Mouse (Mus musculus) ES-E14 (cell line): ENCODE results near the gene Sycn. TPM values are rescaled to one million over a fixed set of nuclear protein-coding genes. Genes with fewer than 3 reads are reported as not detected.

Experiments used
- DNase-seq: peaks from one replicate; pipeline ENCODE4 v3.0.0-alpha.2; 2013; ENCODE audit warnings: low read depth, low spot score
- H3K27ac ChIP-seq: 2 replicates; pipeline ENCODE4 v1.5.1; 2012; ENCODE audit warnings: low read depth, mild to moderate bottlenecking, low read length, moderate library complexity, mixed read lengths; ENCODE audit not compliant: poor library complexity, insufficient read depth, severe bottlenecking
- H3K36me3 ChIP-seq: 2 replicates; pipeline ENCODE4 v1.6.1; 2012; ENCODE audit warnings: mild to moderate bottlenecking, low read length, moderate library complexity, mixed read lengths; ENCODE audit not compliant: control insufficient read depth, poor library complexity, insufficient read depth, severe bottlenecking
- H3K4me1 ChIP-seq, 2 experiments: fragments of 150-350 bp in 1 of 2; sonication (generic) in 1 of 2; 2 replicates each; pipeline ENCODE4 v1.6.1; 2012; ENCODE audit warnings: low read length in 2 of 2, mild to moderate bottlenecking in 1 of 2, mixed read lengths in 1 of 2; ENCODE audit not compliant: control insufficient read depth in 2 of 2, insufficient read depth in 2 of 2, poor library complexity in 1 of 2
- H3K4me3 ChIP-seq, 2 experiments: fragments of 150-350 bp in 1 of 2; sonication (generic) in 1 of 2; 2 replicates each; pipeline ENCODE4 v1.5.1; 2012; ENCODE audit warnings: low read length in 2 of 2, low read depth in 1 of 2, mild to moderate bottlenecking in 1 of 2, mixed read lengths in 1 of 2; ENCODE audit not compliant: insufficient read depth in 1 of 2, poor library complexity in 1 of 2, severe bottlenecking in 1 of 2
- H3K9ac ChIP-seq: 2 replicates; pipeline ENCODE4 v1.6.1; 2012; ENCODE audit warnings: low read depth, mild to moderate bottlenecking, low read length, mixed read lengths; ENCODE audit not compliant: poor library complexity, insufficient read depth, severe bottlenecking
- H3K9me3 ChIP-seq: fragments of 150-350 bp; sonication (generic); 2 replicates; pipeline ENCODE4 v1.6.1; 2012; ENCODE audit warnings: low read depth, mild to moderate bottlenecking, low read length; ENCODE audit not compliant: control insufficient read depth, insufficient read depth
- CHD2 ChIP-seq: IDR thresholded peaks from 2 replicates; pipeline ENCODE4 v1.6.1; 2014; ENCODE audit warnings: mild to moderate bottlenecking, low read depth, low read length, inconsistent platforms
- HCFC1 ChIP-seq: IDR thresholded peaks from 2 replicates; pipeline ENCODE4 v1.6.1; 2012; ENCODE audit warnings: low read length, inconsistent platforms, borderline replicate concordance; ENCODE audit not compliant: insufficient read depth
- MAFK ChIP-seq: IDR thresholded peaks from 2 replicates; pipeline ENCODE4 v1.6.1; 2014; ENCODE audit warnings: mild to moderate bottlenecking, low read depth, low read length, inconsistent platforms; ENCODE audit not compliant: insufficient read depth
- ZC3H11A ChIP-seq: IDR thresholded peaks from 2 replicates; pipeline ENCODE4 v1.6.1; 2012; ENCODE audit warnings: low read depth, mild to moderate bottlenecking, inconsistent platforms, low read length, borderline replicate concordance
- ZNF384 ChIP-seq: IDR thresholded peaks from 2 replicates; pipeline ENCODE4 v1.6.1; 2012; ENCODE audit warnings: low read depth, low read length, inconsistent platforms
- in situ Hi-C, 2 experiments: fragments of 600-800 bp; cut with MboI; formaldehyde crosslinking; loops; one replicate each; pipeline ENCODE4 v1.15.1; 2025; ENCODE audit warnings: low sequenced_read_pairs in 2 of 2, inconsistent platforms in 1 of 2; ENCODE audit not compliant: unreplicated experiment in 2 of 2
- total RNA-seq: library from RNA; depleted of rRNA; stranded (reverse); fragments of 300-350 nt; gene quantifications from 2 replicates; pipeline ENCODE4 v1.2.3, GENCODE M21; 2012

Gene Sycn
- total RNA-seq, 1 experiment, result not detected

GRCm38 (mm10) chr7:28544051-28544601, 3.4 kb downstream of the Sycn start:
- in situ Hi-C loops, result no loop called here
- no peak overlapping the region for H3K27ac ChIP-seq
- peaks cover 2 to 20% of the 10 kb centered on the region in 2 experiments; a peak in 2 of 4 replicates for H3K4me1 ChIP-seq
- TF ChIP-seq ZNF384 (no peak), HCFC1 (no peak), CHD2 (no peak), ZC3H11A (no peak), MAFK (no peak)
- no peaks in the 10 kb centered on the region for H3K36me3 ChIP-seq
- H3K4me3 ChIP-seq, result peak overlapping the region; percentile 35 to 48; a peak in 3 of 4 replicates
- no peaks in the 10 kb centered on the region for H3K9me3 ChIP-seq
- H3K9ac ChIP-seq, result peak overlapping the region; percentile 10; the same call in 1 of the 2 replicates
- DNase-seq, result no peak

GRCm38 (mm10) chr7:28545048-28545890, 4.6 kb downstream of the Sycn start:
- TF ChIP-seq MAFK (no peak), HCFC1 (no peak), CHD2 (no peak), ZNF384 (peak; percentile 91)
- Histone ChIP-seq H3K9me3 (no peaks in the 10 kb centered on the region), H3K4me3 (no peak overlapping the region), H3K4me1 (peaks cover 2 to 20% of the 10 kb centered on the region in 2 experiments; a peak in 2 of 4 replicates), H3K36me3 (no peaks in the 10 kb centered on the region), H3K27ac (no peak overlapping the region), H3K9ac (no peak overlapping the region)
- DNase-seq, result peak; percentile 38
- in situ Hi-C loops, result no loop called here

GRCm38 (mm10) chr7:28545891-28546210, 5.2 kb downstream of the Sycn start:
- Histone ChIP-seq H3K4me3 (no peak overlapping the region), H3K27ac (no peak overlapping the region), H3K9me3 (no peaks in the 10 kb centered on the region), H3K36me3 (no peaks in the 10 kb centered on the region), H3K4me1 (peaks cover 2 to 20% of the 10 kb centered on the region in 2 experiments; a peak in 2 of 4 replicates), H3K9ac (no peak overlapping the region)
- DNase-seq, result no peak
- no peak for TF ChIP-seq ZC3H11A
- no peak for TF ChIP-seq ZNF384
- no peak for TF ChIP-seq MAFK
- no peak for TF ChIP-seq HCFC1
- no peak for TF ChIP-seq CHD2
- in situ Hi-C loops, result no loop called here

GRCm38 (mm10) chr7:28546649-28547048, 6.0 kb downstream of the Sycn start:
- peaks cover 2 to 20% of the 10 kb centered on the region in 2 experiments; a peak in 2 of 4 replicates for H3K4me1 ChIP-seq
- TF ChIP-seq MAFK (no peak), HCFC1 (no peak), CHD2 (no peak), ZNF384 (no peak), ZC3H11A (no peak)
- DNase-seq, result no peak
- no peaks in the 10 kb centered on the region for H3K36me3 ChIP-seq
- H3K9ac ChIP-seq, result no peak overlapping the region
- no peaks in the 10 kb centered on the region for H3K9me3 ChIP-seq
- no peak overlapping the region for H3K27ac ChIP-seq
- H3K4me3 ChIP-seq, result peak overlapping the region; percentile 63 to 64
- in situ Hi-C loops, result no loop called here

- H3K27ac ChIP-seq, result no peak within 1 kb of the TSS
- 0 out of 2 replicates have a peak within 1 kb of the TSS, but pooled peaks have one; percentile 4 for H3K9ac ChIP-seq
- peak within 1 kb of the TSS; percentile 63 to 64 for H3K4me3 ChIP-seq
- no peaks in the 10 kb centered on the region for H3K9me3 ChIP-seq
- H3K4me1 ChIP-seq, result peaks cover 2 to 20% of the 10 kb centered on the region in 2 experiments; a peak in 2 of 4 replicates
- H3K36me3 ChIP-seq, result no peaks in the 10 kb centered on the region
- TF ChIP-seq ZNF384 (no peak), HCFC1 (no peak), MAFK (no peak), ZC3H11A (no peak), CHD2 (no peak)
- no peak for DNase-seq
- in situ Hi-C loops, result no loop called here
These were observed 6.5 kb downstream of the Sycn start, which contains the start of gene Nccrp1 for GRCm38 (mm10) chr7:28547154-28547553. Gene Nccrp1, minus strand, starts transcription at chr7:28547254.
